Mouse (Mus musculus): Measurements from ENCODE around the gene Acaa1b.

The Acaa1b gene

GRCm38 (mm10) chr9:119144696-119145095 is 12.2 kb downstream of the Acaa1b start:
- no peak for DNase-seq (ENCODE audit: low spot score in 2 of 2)

GRCm38 (mm10) chr9:119143372-119143771 is 13.5 kb downstream of the Acaa1b start:
- no peak for DNase-seq (ENCODE audit: low spot score in 2 of 2)

GRCm38 (mm10) chr9:119142066-119142465 is 14.8 kb downstream of the Acaa1b start:
- DNase-seq (ENCODE audit: low spot score in 2 of 2) = no peak

GRCm38 (mm10) chr9:119138836-119139235 is 18.1 kb downstream of the Acaa1b start:
- DNase-seq (ENCODE audit: low spot score in 2 of 2) = no peak

- no peak for DNase-seq (ENCODE audit: low spot score in 2 of 2)
Observed at GRCm38 (mm10) chr9:119130692-119131091, 26.2 kb downstream of the Acaa1b start.

GRCm38 (mm10) chr9:119128436-119129181 is 28.3 kb downstream of the Acaa1b start:
- DNase-seq (ENCODE audit: low spot score in 2 of 2) = no peak

GRCm38 (mm10) chr9:119122596-119123369 is 34.1 kb downstream of the Acaa1b start:
- no peak for DNase-seq (ENCODE audit: low spot score in 2 of 2)

GRCm38 (mm10) chr9:119120168-119120560 is 36.7 kb downstream of the Acaa1b start:
- no peak for DNase-seq (ENCODE audit: low spot score in 2 of 2)

GRCm38 (mm10) chr9:119119409-119120167 is 37.3 kb downstream of the Acaa1b start:
- DNase-seq (ENCODE audit: low spot score in 2 of 2) = no peak

- DNase-seq (ENCODE audit: low spot score in 2 of 2) = no peak
Observed at GRCm38 (mm10) chr9:119114911-119115310, 42.0 kb downstream of the Acaa1b start.

GRCm38 (mm10) chr9:119110640-119111039 is 46.3 kb downstream of the Acaa1b start:
- DNase-seq (ENCODE audit: low spot score in 2 of 2) = no peak

GRCm38 (mm10) chr9:119109685-119110353 is 47.1 kb downstream of the Acaa1b start:
- no peak for DNase-seq (ENCODE audit: low spot score in 2 of 2)

GRCm38 (mm10) chr9:119107566-119107965 is 49.3 kb downstream of the Acaa1b start:
- DNase-seq (ENCODE audit: low spot score in 2 of 2) = no peak

GRCm38 (mm10) chr9:119102783-119103113 is 54.1 kb downstream of the Acaa1b start:
- no peak for DNase-seq (ENCODE audit: low spot score in 2 of 2)

- peak in 1 of 2 experiments; percentile 51 for DNase-seq (ENCODE audit: low spot score in 2 of 2)
Observed at GRCm38 (mm10) chr9:119101992-119102782, 54.7 kb downstream of the Acaa1b start, which contains the start of gene Dlec1. TSS of gene Dlec1 (plus strand) at chr9:119102478.

GRCm38 (mm10) chr9:119100177-119100898 is 56.6 kb downstream of the Acaa1b start:
- no peak for DNase-seq (ENCODE audit: low spot score in 2 of 2)
